Mouse (Mus musculus) lung, adult 2 months (tissue): ENCODE measurements around the gene Man2b1.

Experiments
- CTCF ChIP-seq: fragments of 200-500 bp; IDR thresholded peaks from 2 replicates; pipeline ENCODE4 v1.5.1; 2011; ENCODE audit warnings: mild to moderate bottlenecking, low read length, control low read depth; ENCODE audit not compliant: insufficient read depth
- POLR2A ChIP-seq: fragments of 200-500 bp; IDR thresholded peaks from 2 replicates; pipeline ENCODE4 v1.6.1; 2011; ENCODE audit warnings: low read depth, mild to moderate bottlenecking, control low read depth, low read length, borderline replicate concordance; ENCODE audit errors: extremely low read depth

- TF ChIP-seq CTCF (no peak), POLR2A (no peak)
Observed at GRCm38 (mm10) chr8:85100076-85100665, 17.1 kb downstream of the Man2b1 start.
